Mouse (Mus musculus) heart, postnatal 0 days (tissue): Measurements from ENCODE around the gene Ramp1. TPM values are rescaled to one million over a fixed set of nuclear protein-coding genes. Genes with fewer than 3 reads are reported as not detected.

Source experiments
- ATAC-seq: fragments of 200-750 bp; cut with Nextera tagmentation; 2 replicates; pipeline ENCODE4 v1.8.0; 2017; ENCODE audit warnings: low read depth, moderate number of reproducible peaks, moderate library complexity; ENCODE audit not compliant: insufficient read depth
- DNase-seq: peaks from one replicate; pipeline ENCODE4 v3.0.0-alpha.2; 2016; ENCODE audit warnings: low spot score
- H3K27ac ChIP-seq: fragments of 300-500 bp; sonication (generic); 2 replicates; pipeline ENCODE4 v1.5.1; 2014; ENCODE audit warnings: low read depth, mild to moderate bottlenecking
- H3K27me3 ChIP-seq: fragments of 300-500 bp; sonication (generic); 2 replicates; pipeline ENCODE4 v1.6.1; 2014; ENCODE audit warnings: low read length, mixed read lengths; ENCODE audit not compliant: control insufficient read depth, insufficient read depth
- H3K36me3 ChIP-seq: fragments of 300-500 bp; sonication (generic); replicated peaks from 2 replicates; pipeline ENCODE4 v1.6.1; 2014; ENCODE audit warnings: low read length, mixed read lengths; ENCODE audit not compliant: control insufficient read depth, insufficient read depth
- H3K4me1 ChIP-seq: fragments of 300-500 bp; sonication (generic); 2 replicates; pipeline ENCODE4 v1.6.1; 2014; ENCODE audit warnings: antibody characterized with exemption; ENCODE audit not compliant: control insufficient read depth, insufficient read depth
- H3K4me2 ChIP-seq: fragments of 300-500 bp; sonication (generic); 2 replicates; pipeline ENCODE4 v1.6.1; 2014; ENCODE audit warnings: low read depth, mild to moderate bottlenecking, low read length, moderate library complexity
- H3K4me3 ChIP-seq: fragments of 300-500 bp; sonication (generic); 2 replicates; pipeline ENCODE4 v1.5.1; 2014; ENCODE audit warnings: low read depth, low read length
- H3K9ac ChIP-seq: fragments of 300-500 bp; sonication (generic); replicated peaks from 2 replicates; pipeline ENCODE4 v1.6.1; 2014; ENCODE audit warnings: low read depth, low read length, mixed read lengths
- H3K9me3 ChIP-seq: fragments of 300-500 bp; sonication (generic); replicated peaks from 2 replicates; pipeline ENCODE4 v1.6.1; 2016; ENCODE audit warnings: low read length; ENCODE audit not compliant: control insufficient read depth
- CTCF ChIP-seq: IDR thresholded peaks from 2 replicates; pipeline ENCODE4 v1.5.1; 2016; ENCODE audit warnings: antibody characterized with exemption, control low read depth, low read depth
- EP300 ChIP-seq: IDR thresholded peaks from 2 replicates; pipeline ENCODE4 v1.6.1; 2016; ENCODE audit warnings: antibody characterized with exemption, low read depth
- WGBS: fragments of 180-500 bp; shearing (Covaris S2); extraction: QIAGEN DNeasy Blood & Tissue Kit; methylation state at CpG from one replicate; pipeline ENCODE4 v1.1.7; 2014; 5-methylcytosine and 5-hydroxymethylcytosine counted together
- polyA plus RNA-seq: library from polyadenylated mRNA; unstranded; fragments of >200 nt; fragmentation: Nextera tagmentation; extraction: Ambion mirVana; gene quantifications from 2 replicates; pipeline ENCODE4 v1.2.1, GENCODE M21; 2015
- total RNA-seq: library from RNA; depleted of rRNA; stranded (reverse); fragments of >200 nt; gene quantifications from 2 replicates; pipeline ENCODE4 v1.2.3, GENCODE M21; 2014; ENCODE audit warnings: low replicate concordance; rRNA removed

The Ramp1 gene
- total and polyA plus RNA-seq, 2 experiments from 2014 or later, result 46.7 to 62.4 TPM

DNA sequence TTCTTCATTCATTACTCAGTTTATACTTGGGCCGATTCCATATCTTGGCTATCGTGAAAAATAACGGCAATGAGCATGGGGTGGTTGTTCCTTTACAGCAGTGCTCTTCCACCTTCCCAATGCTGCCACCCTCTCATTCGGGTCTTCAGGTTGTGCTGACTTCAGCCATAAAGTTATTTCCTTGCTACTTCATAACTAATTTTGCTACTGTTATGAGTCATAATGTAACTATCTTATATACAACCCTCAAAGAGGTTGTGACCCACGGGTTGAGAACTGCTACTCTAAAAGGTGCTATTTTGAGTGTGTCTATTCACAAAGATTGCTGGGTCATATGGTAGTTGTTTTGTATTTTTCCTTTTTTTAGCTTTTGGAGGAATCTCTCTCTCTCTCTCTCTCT, 80.2 kb downstream of the Ramp1 start:
- WGBS, result 68% methylated on average over 5 of the region's 5 CpGs
- Histone ChIP-seq H3K9ac (no peak overlapping the region), H3K4me2 (no peak overlapping the region), H3K27ac (no peak overlapping the region), H3K9me3 (no peaks in the 10 kb centered on the region), H3K36me3 (peaks cover 11% of the 10 kb centered on the region), H3K4me1 (peaks cover 17% of the 10 kb centered on the region; the same call in 1 of the 2 replicates), H3K27me3 (no peaks in the 10 kb centered on the region), H3K4me3 (no peak overlapping the region)
- no peak for TF ChIP-seq EP300
- no peak for TF ChIP-seq CTCF
- DNase-seq (no peak), ATAC-seq (no peak)

DNA sequence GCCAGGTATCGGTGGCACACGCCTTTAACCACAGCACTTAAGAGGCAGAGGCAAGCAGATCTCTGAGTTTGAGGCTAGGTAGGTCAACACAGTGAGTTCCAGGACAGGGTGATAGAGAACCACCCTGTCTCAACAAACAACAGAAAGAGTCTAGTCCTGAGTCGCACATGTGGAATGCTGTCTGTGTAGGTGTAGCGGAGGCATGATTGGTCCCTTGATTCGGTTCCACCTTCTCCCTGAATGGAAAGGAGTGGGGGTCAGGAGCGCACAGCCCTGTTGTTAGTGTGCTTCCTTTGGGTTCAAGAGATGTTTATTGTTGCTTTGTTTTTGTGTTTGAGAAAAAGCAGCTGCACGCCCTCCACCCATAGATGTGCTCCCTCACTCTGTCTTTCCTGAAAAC, 82.9 kb downstream of the Ramp1 start:
- no peak overlapping the region for H3K9ac ChIP-seq
- TF ChIP-seq EP300 (no peak), CTCF (no peak)
- no peak overlapping the region for H3K4me3 ChIP-seq
- DNase-seq (no peak), ATAC-seq (no peak)
- H3K4me2 ChIP-seq, result no peak overlapping the region
- peaks cover 10% of the 10 kb centered on the region; the same call in 1 of the 2 replicates for H3K4me1 ChIP-seq
- H3K9me3 ChIP-seq, result no peaks in the 10 kb centered on the region
- WGBS, result 88% methylated on average over 7 of the region's 7 CpGs
- peaks cover 25% of the 10 kb centered on the region for H3K36me3 ChIP-seq
- H3K27me3 ChIP-seq, result no peaks in the 10 kb centered on the region
- H3K27ac ChIP-seq, result no peak overlapping the region

DNA sequence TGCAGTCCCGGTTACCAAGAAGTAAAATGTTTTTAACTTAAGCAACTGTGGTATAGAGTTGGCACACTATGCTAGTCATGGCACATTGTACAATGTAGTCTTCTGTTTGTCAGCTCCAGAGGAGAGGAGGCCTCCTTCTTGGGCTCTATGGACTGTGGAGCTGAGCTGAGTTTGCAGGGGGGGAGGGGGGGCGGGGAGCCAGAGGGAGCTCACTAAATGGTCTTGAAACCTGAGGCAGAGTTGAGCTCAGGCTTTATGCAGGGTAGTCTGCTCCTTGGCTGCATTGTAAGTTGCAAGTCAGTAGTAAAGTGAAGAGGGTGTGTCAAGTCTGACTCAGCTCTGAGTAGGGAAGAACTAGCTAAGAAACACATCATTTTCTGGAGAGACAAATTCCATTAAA, 92.6 kb downstream of the Ramp1 start:
- H3K36me3 ChIP-seq, result peaks cover 17% of the 10 kb centered on the region
- H3K9ac ChIP-seq, result no peak overlapping the region
- no peak overlapping the region for H3K4me2 ChIP-seq
- no peak overlapping the region for H3K27ac ChIP-seq
- ATAC-seq (no peak), DNase-seq (no peak)
- no peaks in the 10 kb centered on the region for H3K27me3 ChIP-seq
- WGBS, result 89% methylated on average over 2 of the region's 2 CpGs
- H3K9me3 ChIP-seq, result no peaks in the 10 kb centered on the region
- H3K4me3 ChIP-seq, result no peak overlapping the region
- no peak for TF ChIP-seq EP300
- no peak for TF ChIP-seq CTCF
- H3K4me1 ChIP-seq, result no peaks in the 10 kb centered on the region

Other genes starting within 250 kb of the Ramp1 start
- not detected in 2 replicates for gene Prlh, start 226.7 kb upstream of the Ramp1 start, total RNA-seq
- gene Prlh, start 226.7 kb upstream of the Ramp1 start, polyA plus RNA-seq, result not detected in 2 replicates
- gene Rab17, start 210.2 kb upstream of the Ramp1 start, total RNA-seq, result 7.1 and 8.4 TPM in 2 replicates
- 5.1 and 5.6 TPM in 2 replicates for gene Rab17, start 210.2 kb upstream of the Ramp1 start, polyA plus RNA-seq
- 120 and 135 TPM in 2 replicates for gene Lrrfip1, start 181.1 kb upstream of the Ramp1 start, total RNA-seq
- 140 and 168 TPM in 2 replicates for gene Lrrfip1, start 181.1 kb upstream of the Ramp1 start, polyA plus RNA-seq
- 0.04 and 4.4 TPM in 2 replicates for gene Rbm44, start 34.7 kb upstream of the Ramp1 start, total RNA-seq
- 0.71 and 0.97 TPM in 2 replicates for gene Rbm44, start 34.7 kb upstream of the Ramp1 start, polyA plus RNA-seq
- gene Ube2f, start 70.5 kb downstream of the Ramp1 start, total RNA-seq, result 23.5 and 69.6 TPM in 2 replicates
- gene Ube2f, start 70.5 kb downstream of the Ramp1 start, polyA plus RNA-seq, result 77.9 and 79.3 TPM in 2 replicates
- gene Scly, start 118.5 kb downstream of the Ramp1 start, total RNA-seq, result 14.0 and 18.5 TPM in 2 replicates
- 9.6 and 10.0 TPM in 2 replicates for gene Scly, start 118.5 kb downstream of the Ramp1 start, polyA plus RNA-seq
- 0.89 TPM in 1 of 2 replicates, not detected in the other for gene Espnl, start 142.3 kb downstream of the Ramp1 start, total RNA-seq
- 0.04 TPM in 1 of 2 replicates, not detected in the other for gene Espnl, start 142.3 kb downstream of the Ramp1 start, polyA plus RNA-seq
- gene Klhl30, start 171.2 kb downstream of the Ramp1 start, total RNA-seq, result 78.6 and 83.2 TPM in 2 replicates
- gene Klhl30, start 171.2 kb downstream of the Ramp1 start, polyA plus RNA-seq, result 64.0 and 68.6 TPM in 2 replicates
- 0.19 and 0.46 TPM in 2 replicates for gene Erfe, start 186.6 kb downstream of the Ramp1 start, total RNA-seq
- 0.40 and 0.71 TPM in 2 replicates for gene Erfe, start 186.6 kb downstream of the Ramp1 start, polyA plus RNA-seq
- 58.1 and 70.5 TPM in 2 replicates for gene Ilkap, start 219.0 kb downstream of the Ramp1 start, total RNA-seq
- gene Ilkap, start 219.0 kb downstream of the Ramp1 start, polyA plus RNA-seq, result 71.4 and 75.1 TPM in 2 replicates
- 81.4 and 82.5 TPM in 2 replicates for gene Hes6, start 234.2 kb downstream of the Ramp1 start, total RNA-seq
- 61.0 and 64.3 TPM in 2 replicates for gene Hes6, start 234.2 kb downstream of the Ramp1 start, polyA plus RNA-seq